ENCODE assay signal across 8 mouse cellular contexts in the genomic region with DNA sequence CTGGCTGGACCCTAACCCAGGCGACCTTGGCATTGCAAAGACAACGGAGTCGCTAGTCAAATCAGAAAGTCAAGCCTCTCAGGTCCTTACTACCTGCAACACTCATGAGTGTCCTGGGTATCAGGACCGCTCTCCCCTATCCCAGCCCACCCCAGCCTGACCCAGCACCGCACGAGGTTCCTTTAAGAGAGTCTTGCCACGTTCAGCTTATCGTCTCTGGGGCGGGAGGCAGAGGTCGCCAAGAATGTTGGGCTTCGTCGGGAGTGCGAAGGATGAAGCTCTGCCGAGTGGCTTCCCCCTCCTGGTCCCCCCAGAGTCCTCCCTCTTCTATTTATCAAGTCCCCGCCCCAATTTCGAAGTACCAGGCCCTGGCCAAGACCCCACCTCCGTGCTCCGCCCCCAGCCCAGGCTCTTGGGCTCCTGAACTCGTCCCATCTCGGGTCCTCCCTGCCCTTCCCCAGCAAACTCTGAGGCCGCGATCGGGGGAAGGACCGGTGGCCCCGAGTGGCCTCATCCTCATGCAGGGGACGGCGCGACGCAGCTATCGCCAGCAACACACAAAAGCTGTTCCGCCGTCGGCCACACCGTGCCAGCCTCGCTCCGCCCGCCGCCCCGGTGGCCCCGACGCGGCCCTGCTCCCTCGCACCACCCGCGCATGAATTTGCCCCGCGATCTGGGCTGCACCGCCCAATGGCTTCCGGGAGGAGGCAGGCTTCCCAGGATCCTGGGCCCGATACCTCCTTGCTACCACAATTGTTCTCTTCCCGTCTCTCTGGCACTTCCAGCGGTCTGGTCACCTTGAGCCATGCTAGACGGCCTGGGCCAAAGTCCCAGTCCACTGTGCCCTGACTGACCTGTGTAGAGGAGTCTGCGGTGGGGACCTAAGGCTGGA. TPM values are rescaled to one million over a fixed set of nuclear protein-coding genes. Genes with fewer than 3 reads are reported as not detected.
DNase-seq lines count a peak whose midpoint lies in the region; ATAC-seq lines count a peak whose summit lies in the region.

No protein-coding gene starts in this region.

- H3K9ac ChIP-seq in hindbrain, embryonic 13.5 days: no peak overlapping the region; the same call in 1 of the 2 replicates
- peak overlapping the region; percentile 16; the same call in 1 of the 2 replicates for H3K9ac ChIP-seq in midbrain, embryonic 15.5 days

- H3K27ac ChIP-seq in hindbrain, embryonic 13.5 days: no peak overlapping the region
- H3K27ac ChIP-seq in limb, embryonic 10.5 days: peak overlapping the region; percentile 37
- H3K27ac ChIP-seq in midbrain, embryonic 15.5 days: no peak overlapping the region

- H3K36me3 ChIP-seq in hindbrain, embryonic 13.5 days: no peaks in the 10 kb centered on the region
- H3K36me3 ChIP-seq in limb, embryonic 10.5 days: no peaks in the 10 kb centered on the region
- H3K36me3 ChIP-seq in midbrain, embryonic 15.5 days (replicated peaks): no peaks in the 10 kb centered on the region

- H3K9me3 ChIP-seq in hindbrain, embryonic 13.5 days: no peaks in the 10 kb centered on the region; the same call in 1 of the 2 replicates
- H3K9me3 ChIP-seq in limb, embryonic 10.5 days (replicated peaks): no peaks in the 10 kb centered on the region
- H3K9me3 ChIP-seq in midbrain, embryonic 15.5 days: no peaks in the 10 kb centered on the region

- H3K4me3 ChIP-seq in hindbrain, embryonic 13.5 days: peak overlapping the region; percentile 41
- H3K4me3 ChIP-seq in limb, embryonic 10.5 days: peak overlapping the region; percentile 50
- H3K4me3 ChIP-seq in midbrain, embryonic 15.5 days: peak overlapping the region; percentile 32

- H3K4me2 ChIP-seq in hindbrain, embryonic 13.5 days: peak overlapping the region; percentile 60
- peak overlapping the region; percentile 56 for H3K4me2 ChIP-seq in midbrain, embryonic 15.5 days

- 2% methylated on average over 54 of the region's 54 CpGs for WGBS in hindbrain, embryonic 13.5 days
- 2% methylated on average over 54 of the region's 54 CpGs for WGBS in limb, embryonic 10.5 days
- WGBS in midbrain, embryonic 15.5 days: 2% methylated on average over 54 of the region's 54 CpGs

- peaks cover 55% of the 10 kb centered on the region for H3K27me3 ChIP-seq in hindbrain, embryonic 13.5 days
- H3K27me3 ChIP-seq in limb, embryonic 10.5 days (ENCODE audit: low read depth, poor library complexity, severe bottlenecking): peaks cover 65% of the 10 kb centered on the region
- H3K27me3 ChIP-seq in midbrain, embryonic 15.5 days (replicated peaks): peaks cover 46% of the 10 kb centered on the region

- peak; percentile 63 to 65 for DNase-seq in cerebellum, postnatal 10 days
- DNase-seq in cerebellum, adult 8-10 months: no peak
- DNase-seq in CD4-positive, CD25-positive, alpha-beta regulatory T cell, adult 2 months (ENCODE audit: low read depth, low spot score): peak; percentile 34
- peak; percentile 29 for DNase-seq in embryo, embryonic 11.5 days (ENCODE audit: low read depth, low spot score)
- DNase-seq in limb, embryonic 10.5 days (ENCODE audit: low spot score): peak; percentile 65
- DNase-seq in spleen, postnatal 36 days (ENCODE audit: low spot score in 2 of 2): no peak

- peak; percentile 64; the same call in 1 of the 2 replicates for ATAC-seq in hindbrain, embryonic 13.5 days (ENCODE audit: low FRiP score)
- peak; percentile 59 for ATAC-seq in midbrain, embryonic 15.5 days (replicated peaks)

- peaks cover 17% of the 10 kb centered on the region for H3K4me1 ChIP-seq in hindbrain, embryonic 13.5 days (replicated peaks)
- H3K4me1 ChIP-seq in limb, embryonic 10.5 days: peaks cover 26% of the 10 kb centered on the region
- H3K4me1 ChIP-seq in midbrain, embryonic 15.5 days: peaks cover 17% of the 10 kb centered on the region

RNA-seq across cellular contexts. Expression of a gene that starts 1.1 kb away (rescaled TPM):
- polyA plus RNA-seq in hindbrain, embryonic 13.5 days (2015; fragmentation: Nextera tagmentation; extraction: Ambion mirVana): 8.5 and 9.2 TPM in 2 replicates
- 0.31 TPM in 1 of 2 replicates, not detected in the other for polyA plus RNA-seq in limb, embryonic 10.5 days (2016; fragmentation: Nextera tagmentation; extraction: Ambion mirVana)
- polyA plus RNA-seq in midbrain, embryonic 15.5 days (2015; fragmentation: Nextera tagmentation; extraction: Ambion mirVana): 9.7 and 12.2 TPM in 2 replicates

RNA-seq across cellular contexts. Expression of a gene that starts 30.2 kb away (rescaled TPM):
- polyA plus RNA-seq in hindbrain, embryonic 13.5 days (2015; fragmentation: Nextera tagmentation; extraction: Ambion mirVana): 26.0 and 27.2 TPM in 2 replicates
- 7.8 and 9.4 TPM in 2 replicates for polyA plus RNA-seq in limb, embryonic 10.5 days (2016; fragmentation: Nextera tagmentation; extraction: Ambion mirVana)
- polyA plus RNA-seq in midbrain, embryonic 15.5 days (2015; fragmentation: Nextera tagmentation; extraction: Ambion mirVana): 31.6 and 32.2 TPM in 2 replicates

Comparison
In these comparisons a context has a peak if more than half of its experiments do, and no peak if none do; other contexts are left out.
1. DNase-seq: peak in cerebellum, postnatal 10 days (2 of 2), CD4-positive, CD25-positive, alpha-beta regulatory T cell, adult 2 months (single experiment), embryo, embryonic 11.5 days (single experiment) and limb, embryonic 10.5 days (single experiment); none in cerebellum, adult 8-10 months (single experiment) and spleen, postnatal 36 days (0 of 2).
2. Peak in every context shown above with its lines, with median percentiles within 50 percentile points of each other: H3K4me3 ChIP-seq.